Mouse (Mus musculus) bone marrow, adult 2 months (tissue): ENCODE data around the gene Saa2.

Source experiments
- CTCF ChIP-seq: fragments of 200-500 bp; IDR thresholded peaks from 2 replicates; pipeline ENCODE4 v1.5.1; 2011; ENCODE audit warnings: low read length, control low read depth; ENCODE audit not compliant: control insufficient read depth, insufficient read depth
- POLR2A ChIP-seq: fragments of 200-500 bp; IDR thresholded peaks from 2 replicates; pipeline ENCODE4 v1.6.1; 2011; ENCODE audit warnings: low read depth, mild to moderate bottlenecking, control low read depth, low read length, borderline replicate concordance; ENCODE audit not compliant: control insufficient read depth

DNA sequence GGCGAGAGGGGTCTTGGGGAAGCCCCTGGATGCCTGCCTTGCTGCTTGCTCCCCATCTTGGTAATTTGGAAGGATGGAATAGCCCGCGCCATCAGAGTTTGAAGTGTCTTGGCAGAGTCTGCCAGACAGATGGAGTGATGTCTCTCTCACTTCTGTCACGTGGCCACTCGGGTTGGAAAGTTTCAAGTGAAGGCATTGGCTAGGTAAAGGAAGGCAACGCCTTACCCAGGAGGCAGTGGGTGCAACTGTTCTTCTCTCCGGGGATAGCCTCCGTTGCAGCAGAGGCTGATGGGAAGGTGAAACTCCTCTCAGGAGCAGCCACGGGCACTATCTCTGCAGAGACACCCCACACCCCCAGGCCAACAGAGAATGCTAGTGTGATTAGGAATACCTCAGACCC lies 31.1 kb upstream of the Saa2 start:
- TF ChIP-seq CTCF (no peak), POLR2A (no peak)
